Comparison of ENCODE assay signal across 14 mouse cellular contexts in genomic region chr2:48186161-48186560, GRCm38 (mm10).
"Had no signal": no experiment of that assay in that cellular context is flagged by ENCODE, and none has a peak within 500 bp of the region (broad histone marks: within the 10 kb centered on the region; RNA-seq: fewer than 3 reads in every experiment).

No protein-coding gene starts in this region.

- H3K4me2 ChIP-seq: heart, embryonic 11.5 days; heart, embryonic 13.5 days; heart, embryonic 15.5 days; hindbrain, embryonic 12.5 days; hindbrain, embryonic 15.5 days; kidney, embryonic 15.5 days; limb, embryonic 13.5 days; limb, embryonic 15.5 days; liver, embryonic 12.5 days had no signal

- H3K36me3 ChIP-seq: heart, embryonic 13.5 days; heart, embryonic 15.5 days; hindbrain, embryonic 12.5 days; hindbrain, embryonic 15.5 days; kidney, embryonic 15.5 days; limb, embryonic 13.5 days; limb, embryonic 15.5 days; liver, embryonic 12.5 days had no signal

- H3K4me1 ChIP-seq: heart, embryonic 13.5 days; heart, embryonic 15.5 days; hindbrain, embryonic 12.5 days; kidney, embryonic 15.5 days; limb, embryonic 13.5 days; limb, embryonic 15.5 days; liver, embryonic 12.5 days had no signal

- DNase-seq: kidney, adult 11 months had no signal

- ATAC-seq: intestine, embryonic 16.5 days; liver, embryonic 12.5 days had no signal

- H3K27ac ChIP-seq: heart, adult 2 months; heart, embryonic 13.5 days; heart, embryonic 15.5 days; hindbrain, embryonic 12.5 days; hindbrain, embryonic 15.5 days; kidney, embryonic 15.5 days; kidney, postnatal 0 days; limb, embryonic 13.5 days; limb, embryonic 15.5 days; liver, embryonic 12.5 days; liver, embryonic 14.5 days had no signal

- H3K27me3 ChIP-seq: heart, embryonic 13.5 days; heart, embryonic 15.5 days; hindbrain, embryonic 12.5 days; hindbrain, embryonic 15.5 days; kidney, embryonic 15.5 days; limb, embryonic 13.5 days; limb, embryonic 15.5 days; liver, embryonic 12.5 days had no signal

- H3K9ac ChIP-seq: heart, embryonic 13.5 days; heart, embryonic 15.5 days; hindbrain, embryonic 12.5 days; hindbrain, embryonic 15.5 days; kidney, embryonic 15.5 days; limb, embryonic 13.5 days; limb, embryonic 15.5 days; liver, embryonic 12.5 days; liver, embryonic 14.5 days had no signal

- H3K4me3 ChIP-seq: heart, adult 2 months; heart, embryonic 13.5 days; heart, embryonic 15.5 days; hindbrain, embryonic 12.5 days; hindbrain, embryonic 15.5 days; kidney, embryonic 15.5 days; limb, embryonic 13.5 days; limb, embryonic 15.5 days; liver, embryonic 12.5 days had no signal

- H3K9me3 ChIP-seq: heart, embryonic 13.5 days; heart, embryonic 15.5 days; hindbrain, embryonic 12.5 days; hindbrain, embryonic 15.5 days; kidney, embryonic 15.5 days; limb, embryonic 13.5 days; limb, embryonic 15.5 days; liver, embryonic 12.5 days had no signal
